ENCODE assay signal across 21 mouse cellular contexts in genomic region chr5:65776166-65776565, GRCm38 (mm10).
"Had no signal": no experiment of that assay in that cellular context is flagged by ENCODE, and none has a peak within 500 bp of the region (broad histone marks: within the 10 kb centered on the region; RNA-seq: fewer than 3 reads in every experiment).

No protein-coding gene starts in this region.

- ATAC-seq: liver, embryonic 12.5 days had no signal

- H3K27ac ChIP-seq: kidney, embryonic 15.5 days; limb, embryonic 10.5 days; limb, embryonic 13.5 days; liver, embryonic 12.5 days; liver, embryonic 15.5 days; lung, embryonic 15.5 days; macrophage; neural tube, embryonic 13.5 days; stomach, embryonic 15.5 days had no signal

- H3K4me2 ChIP-seq: kidney, embryonic 15.5 days; limb, embryonic 13.5 days; liver, embryonic 12.5 days; liver, embryonic 15.5 days; lung, embryonic 15.5 days; neural tube, embryonic 13.5 days; stomach, embryonic 15.5 days had no signal

- H3K9me3 ChIP-seq: kidney, embryonic 15.5 days; limb, embryonic 10.5 days; limb, embryonic 13.5 days; liver, embryonic 12.5 days; liver, embryonic 15.5 days; lung, embryonic 15.5 days; neural tube, embryonic 13.5 days; stomach, embryonic 15.5 days had no signal

- H3K4me3 ChIP-seq: kidney, embryonic 15.5 days; limb, embryonic 10.5 days; limb, embryonic 13.5 days; liver, embryonic 12.5 days; liver, embryonic 15.5 days; lung, embryonic 15.5 days; myocyte; neural tube, embryonic 13.5 days; stomach, embryonic 15.5 days had no signal

- H3K27me3 ChIP-seq: kidney, embryonic 15.5 days; limb, embryonic 13.5 days; liver, embryonic 12.5 days; liver, embryonic 15.5 days; lung, embryonic 15.5 days; neural tube, embryonic 13.5 days; stomach, embryonic 15.5 days had no signal

- H3K4me1 ChIP-seq: kidney, embryonic 15.5 days; limb, embryonic 10.5 days; limb, embryonic 13.5 days; liver, embryonic 12.5 days; liver, embryonic 15.5 days; lung, embryonic 15.5 days; neural tube, embryonic 13.5 days; stomach, embryonic 15.5 days had no signal

- H3K9ac ChIP-seq: kidney, embryonic 15.5 days; limb, embryonic 13.5 days; liver, embryonic 12.5 days; liver, embryonic 15.5 days; lung, embryonic 15.5 days; neural tube, embryonic 13.5 days; stomach, embryonic 15.5 days had no signal

- DNase-seq: kidney, adult 8-10 months; kidney, postnatal 14 days; kidney, postnatal 4 days; liver; midbrain, embryonic 14.5 days; retina, postnatal 1 day; right cerebral cortex, postnatal 25 days; spleen, adult 18-20 months; thymus, adult 2 months; thymus, postnatal 14 days; thymus, postnatal 4 days had no signal
